Mouse (Mus musculus): Measurements from ENCODE around the gene Gba2. TPM values are rescaled to one million over a fixed set of nuclear protein-coding genes. Genes with fewer than 3 reads are reported as not detected.
"Not testable (repeated sequence)": the region's sequence is repeated elsewhere in the genome, so short reads cannot be mapped to it uniquely, and the experiment has no call there.

The Gba2 gene
- polyA plus RNA-seq, 1 experiment from 2014 or later: 32.0 TPM

- Histone ChIP-seq H3K27me3 (no peaks in the 10 kb centered on the region), H3K4me2 (replicated peaks) (peak overlapping the region; percentile 82), H3K4me3 (peak overlapping the region; percentile 93), H3K27ac (peak overlapping the region; percentile 99; the same call in 1 of the 2 replicates), H3K9ac (peak overlapping the region; percentile 95), H3K4me1 (peaks cover 52% of the 10 kb centered on the region), H3K9me3 (no peaks in the 10 kb centered on the region), H3K36me3 (peaks cover 22% of the 10 kb centered on the region)
- WGBS: 30% methylated on average over 2 of the region's 2 CpGs
- no peak for ATAC-seq (ENCODE audit: insufficient number of reproducible peaks, insufficient read depth, low FRiP score, low TSS enrichment)
Measured at GRCm38 (mm10) chr4:43560976-43561375, 17.7 kb downstream of the Gba2 start.

GRCm38 (mm10) chr4:43560243-43560611 is 18.4 kb downstream of the Gba2 start:
- 20% methylated on average over 6 of the region's 6 CpGs for WGBS
- H3K36me3 ChIP-seq: peaks cover 22% of the 10 kb centered on the region
- H3K4me1 ChIP-seq: peaks cover 52% of the 10 kb centered on the region

GRCm38 (mm10) chr4:43559519-43560242 is 19.0 kb downstream of the Gba2 start:
- Histone ChIP-seq H3K4me1 (peaks cover 52% of the 10 kb centered on the region), H3K27ac (peak overlapping the region; percentile 26; the same call in 1 of the 2 replicates), H3K9me3 (no peaks in the 10 kb centered on the region), H3K9ac (0 out of 2 replicates have a peak overlapping the region, but pooled peaks have one; percentile 1), H3K4me2 (replicated peaks) (peak overlapping the region; percentile 82), H3K4me3 (peak overlapping the region; percentile 93; the same call in 1 of the 2 replicates), H3K36me3 (peaks cover 22% of the 10 kb centered on the region), H3K27me3 (no peaks in the 10 kb centered on the region)
- 66% methylated on average over 13 of the region's 13 CpGs for WGBS
- ATAC-seq (ENCODE audit: insufficient number of reproducible peaks, insufficient read depth, low FRiP score, low TSS enrichment): no peak

More at GRCm38 (mm10) chr4:43560243-43560611, 18.4 kb downstream of the Gba2 start:
- peak overlapping the region; percentile 93 for H3K4me3 ChIP-seq
- no peak for ATAC-seq (ENCODE audit: insufficient number of reproducible peaks, insufficient read depth, low FRiP score, low TSS enrichment)
- H3K4me2 ChIP-seq (replicated peaks): peak overlapping the region; percentile 82
- H3K9ac ChIP-seq: 0 out of 2 replicates have a peak overlapping the region, but pooled peaks have one; percentile 1
- no peaks in the 10 kb centered on the region for H3K9me3 ChIP-seq
- H3K27ac ChIP-seq: peak overlapping the region; percentile 26; the same call in 1 of the 2 replicates
- H3K27me3 ChIP-seq: no peaks in the 10 kb centered on the region

- peak overlapping the region; percentile 87 for H3K27ac ChIP-seq
- H3K9me3 ChIP-seq: no peaks in the 10 kb centered on the region
- H3K4me2 ChIP-seq (replicated peaks): peak overlapping the region; percentile 41
- ATAC-seq (ENCODE audit: insufficient number of reproducible peaks, insufficient read depth, low FRiP score, low TSS enrichment): no peak
- 17% methylated on average over 13 of the region's 13 CpGs for WGBS
- H3K27me3 ChIP-seq: no peaks in the 10 kb centered on the region
- H3K9ac ChIP-seq: peak overlapping the region; percentile 47
- peaks cover 29% of the 10 kb centered on the region for H3K36me3 ChIP-seq
- peak overlapping the region; percentile 18 for H3K4me3 ChIP-seq
- H3K4me1 ChIP-seq: peaks cover 50% of the 10 kb centered on the region
Measured at GRCm38 (mm10) chr4:43558631-43559356, 19.9 kb downstream of the Gba2 start.

- Histone ChIP-seq H3K4me1 (peaks cover 43% of the 10 kb centered on the region), H3K9me3 (no peaks in the 10 kb centered on the region), H3K4me2 (replicated peaks) (peak overlapping the region; percentile 41), H3K4me3 (peak overlapping the region; percentile 18), H3K9ac (peak overlapping the region; percentile 47; the same call in 1 of the 2 replicates), H3K27ac (peak overlapping the region; percentile 87), H3K27me3 (no peaks in the 10 kb centered on the region), H3K36me3 (peaks cover 36% of the 10 kb centered on the region)
- WGBS: 18% methylated on average over 5 of the region's 5 CpGs
- ATAC-seq (ENCODE audit: insufficient number of reproducible peaks, insufficient read depth, low FRiP score, low TSS enrichment): no peak
Measured at GRCm38 (mm10) chr4:43558028-43558630, 20.5 kb downstream of the Gba2 start.

GRCm38 (mm10) chr4:43555926-43556325 is 22.7 kb downstream of the Gba2 start:
- ATAC-seq (ENCODE audit: insufficient number of reproducible peaks, insufficient read depth, low FRiP score, low TSS enrichment): no peak
- no peaks in the 10 kb centered on the region for H3K27me3 ChIP-seq
- H3K36me3 ChIP-seq: peaks cover 56% of the 10 kb centered on the region
- peaks cover 37% of the 10 kb centered on the region for H3K4me1 ChIP-seq
- no peaks in the 10 kb centered on the region for H3K9me3 ChIP-seq
- no peak overlapping the region for H3K4me2 ChIP-seq (replicated peaks)
- 95% methylated on average over 7 of the region's 7 CpGs for WGBS
- H3K9ac ChIP-seq: no peak overlapping the region
- H3K4me3 ChIP-seq: no peak overlapping the region
- H3K27ac ChIP-seq: no peak overlapping the region

- Histone ChIP-seq H3K9me3 (no peaks in the 10 kb centered on the region), H3K36me3 (peaks cover 76% of the 10 kb centered on the region), H3K4me1 (peaks cover 16% of the 10 kb centered on the region), H3K4me3 (no peak overlapping the region), H3K4me2 (replicated peaks) (no peak overlapping the region), H3K9ac (no peak overlapping the region), H3K27ac (no peak overlapping the region), H3K27me3 (no peaks in the 10 kb centered on the region)
- no peak for ATAC-seq (ENCODE audit: insufficient number of reproducible peaks, insufficient read depth, low FRiP score, low TSS enrichment)
Measured at GRCm38 (mm10) chr4:43553891-43554290, 24.8 kb downstream of the Gba2 start.

- Histone ChIP-seq H3K27ac (no peak overlapping the region), H3K9me3 (no peaks in the 10 kb centered on the region), H3K4me1 (peaks cover 2% of the 10 kb centered on the region), H3K4me3 (no peak overlapping the region), H3K4me2 (replicated peaks) (no peak overlapping the region), H3K36me3 (peaks cover 91% of the 10 kb centered on the region), H3K27me3 (no peaks in the 10 kb centered on the region), H3K9ac (no peak overlapping the region)
- WGBS: 95% methylated on average over 5 of the region's 5 CpGs
- no peak for ATAC-seq (ENCODE audit: insufficient number of reproducible peaks, insufficient read depth, low FRiP score, low TSS enrichment)
Measured at GRCm38 (mm10) chr4:43552437-43552836, 26.2 kb downstream of the Gba2 start.

- not testable (repeated sequence) for ATAC-seq (ENCODE audit: insufficient number of reproducible peaks, insufficient read depth, low FRiP score, low TSS enrichment)
- peaks cover 97% of the 10 kb centered on the region for H3K36me3 ChIP-seq
Measured at GRCm38 (mm10) chr4:43551854-43552253, 26.8 kb downstream of the Gba2 start.

GRCm38 (mm10) chr4:43549055-43549454 is 29.6 kb downstream of the Gba2 start:
- H3K36me3 ChIP-seq: peaks cover 98% of the 10 kb centered on the region
- WGBS: 87% methylated on average over 12 of the region's 12 CpGs

More at GRCm38 (mm10) chr4:43551854-43552253, 26.8 kb downstream of the Gba2 start:
- H3K4me3 ChIP-seq; H3K9ac ChIP-seq; H3K4me1 ChIP-seq; H3K27ac ChIP-seq; H3K4me2 ChIP-seq (replicated peaks); H3K27me3 ChIP-seq; H3K9me3 ChIP-seq: not testable (repeated sequence)
- WGBS: 89% methylated on average over 6 of the region's 6 CpGs

GRCm38 (mm10) chr4:43547160-43547559 is 31.5 kb downstream of the Gba2 start:
- Histone ChIP-seq H3K4me3 (no peak overlapping the region), H3K4me2 (replicated peaks) (no peak overlapping the region), H3K27ac (no peak overlapping the region), H3K4me1 (no peaks in the 10 kb centered on the region), H3K36me3 (peaks cover 98% of the 10 kb centered on the region), H3K9ac (no peak overlapping the region), H3K9me3 (no peaks in the 10 kb centered on the region), H3K27me3 (no peaks in the 10 kb centered on the region)
- 94% methylated on average over 8 of the region's 8 CpGs for WGBS
- ATAC-seq (ENCODE audit: insufficient number of reproducible peaks, insufficient read depth, low FRiP score, low TSS enrichment): no peak

More at GRCm38 (mm10) chr4:43549055-43549454, 29.6 kb downstream of the Gba2 start:
- H3K27ac ChIP-seq: no peak overlapping the region
- H3K27me3 ChIP-seq: no peaks in the 10 kb centered on the region
- 0 out of 2 replicates have a peak, but pooled peaks have one; percentile 47 for ATAC-seq (ENCODE audit: insufficient number of reproducible peaks, insufficient read depth, low FRiP score, low TSS enrichment)
- no peak overlapping the region for H3K9ac ChIP-seq
- H3K4me2 ChIP-seq (replicated peaks): no peak overlapping the region
- no peak overlapping the region for H3K4me3 ChIP-seq
- no peaks in the 10 kb centered on the region for H3K4me1 ChIP-seq
- no peaks in the 10 kb centered on the region for H3K9me3 ChIP-seq
